Comparison of ENCODE assay signal across 8 mouse cellular contexts in the genomic region with DNA sequence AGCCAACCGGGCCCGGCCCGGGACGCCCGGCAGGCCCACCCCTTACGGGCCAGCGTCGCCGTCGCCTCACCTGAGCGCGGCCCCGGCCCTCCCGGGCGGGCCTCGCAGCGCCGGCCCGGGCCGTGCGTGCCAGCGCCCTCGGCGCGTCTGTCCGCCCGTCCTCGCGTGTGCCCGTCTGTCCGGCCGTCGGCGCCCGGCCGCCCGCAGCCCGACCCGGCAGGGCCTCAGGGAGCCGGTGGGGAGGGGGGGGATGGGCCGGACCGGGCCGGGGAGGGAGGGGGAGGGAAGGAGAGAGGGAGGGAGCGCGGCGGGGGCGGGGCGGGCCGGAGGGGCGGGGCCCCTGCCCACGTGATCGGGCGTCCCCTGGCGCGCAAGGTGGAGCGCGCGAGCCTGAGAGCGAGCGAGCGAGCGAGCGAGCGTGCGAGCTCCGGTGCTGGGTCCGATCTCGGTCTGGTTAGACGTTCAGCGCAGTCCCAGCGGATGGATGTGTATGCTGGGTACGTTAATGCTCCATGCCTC. TPM values are rescaled to one million over a fixed set of nuclear protein-coding genes. Genes with fewer than 3 reads are reported as not detected.
DNase-seq lines count a peak whose midpoint lies in the region; ATAC-seq and TF ChIP-seq lines count a peak whose summit lies in the region.

TSS of gene Ncoa6 (minus strand) at position 325 of the 519 bp plus-strand sequence.

- H3K4me2 ChIP-seq in embryonic facial prominence, embryonic 15.5 days (replicated peaks): peak within 1 kb of the TSS; percentile 56
- H3K4me2 ChIP-seq in heart, embryonic 11.5 days: peak within 1 kb of the TSS; percentile 88
- peak within 1 kb of the TSS; percentile 76 for H3K4me2 ChIP-seq in kidney, embryonic 15.5 days
- H3K4me2 ChIP-seq in liver, embryonic 13.5 days: peak within 1 kb of the TSS; percentile 93
- H3K4me2 ChIP-seq in stomach, embryonic 15.5 days: peak within 1 kb of the TSS; percentile 74

- no peak for TF ChIP-seq CTCF in bone marrow macrophage, adult 2 months (IDR thresholded peaks at IDR 0.05; ENCODE audit: low read depth, low read length)

- WGBS in embryonic facial prominence, embryonic 15.5 days: 1% methylated on average over 53 of the region's 72 CpGs
- WGBS in heart, embryonic 11.5 days (ENCODE audit: insufficient replicate concordance): under 1% methylated on average over 37 of the region's 72 CpGs
- WGBS in kidney, embryonic 15.5 days: 2% methylated on average over 48 of the region's 72 CpGs
- WGBS in liver, embryonic 13.5 days (ENCODE audit: insufficient replicate concordance): 1% methylated on average over 53 of the region's 72 CpGs
- 0% methylated on average over 58 of the region's 72 CpGs for WGBS in stomach, embryonic 15.5 days

- peak within 1 kb of the TSS; percentile 94 for H3K9ac ChIP-seq in embryonic facial prominence, embryonic 15.5 days
- peak within 1 kb of the TSS; percentile 95 for H3K9ac ChIP-seq in heart, embryonic 11.5 days (ENCODE audit: low read depth, low read length)
- H3K9ac ChIP-seq in kidney, embryonic 15.5 days: peak within 1 kb of the TSS; percentile 94
- H3K9ac ChIP-seq in liver, embryonic 13.5 days: peak within 1 kb of the TSS; percentile 94
- H3K9ac ChIP-seq in stomach, embryonic 15.5 days: peak within 1 kb of the TSS; percentile 98

- H3K4me3 ChIP-seq in bone marrow macrophage, adult 2 months (ENCODE audit: insufficient read depth, low read length): peak within 1 kb of the TSS; percentile 97
- H3K4me3 ChIP-seq in embryonic facial prominence, embryonic 15.5 days (replicated peaks): peak within 1 kb of the TSS; percentile 72
- H3K4me3 ChIP-seq in heart, embryonic 11.5 days (ENCODE audit: low read depth, low read length): peak within 1 kb of the TSS; percentile 97
- H3K4me3 ChIP-seq in kidney, embryonic 15.5 days (replicated peaks): peak within 1 kb of the TSS; percentile 95
- peak within 1 kb of the TSS; percentile 95 for H3K4me3 ChIP-seq in liver, embryonic 13.5 days (replicated peaks)
- H3K4me3 ChIP-seq in stomach, embryonic 15.5 days (replicated peaks): peak within 1 kb of the TSS; percentile 92

- H3K36me3 ChIP-seq in embryonic facial prominence, embryonic 15.5 days: no peaks in the 10 kb centered on the region
- H3K36me3 ChIP-seq in heart, embryonic 11.5 days (ENCODE audit: control insufficient read depth, insufficient read depth, low read length): no peaks in the 10 kb centered on the region
- no peaks in the 10 kb centered on the region for H3K36me3 ChIP-seq in kidney, embryonic 15.5 days
- no peaks in the 10 kb centered on the region for H3K36me3 ChIP-seq in liver, embryonic 13.5 days
- no peaks in the 10 kb centered on the region for H3K36me3 ChIP-seq in stomach, embryonic 15.5 days

- no peaks in the 10 kb centered on the region for H3K27me3 ChIP-seq in embryonic facial prominence, embryonic 15.5 days
- H3K27me3 ChIP-seq in heart, embryonic 11.5 days (ENCODE audit: control insufficient read depth, insufficient read depth, low read length): no peaks in the 10 kb centered on the region
- no peaks in the 10 kb centered on the region for H3K27me3 ChIP-seq in kidney, embryonic 15.5 days
- H3K27me3 ChIP-seq in liver, embryonic 13.5 days: peaks cover 10% of the 10 kb centered on the region; the same call in 1 of the 2 replicates
- H3K27me3 ChIP-seq in stomach, embryonic 15.5 days (replicated peaks): no peaks in the 10 kb centered on the region

- ATAC-seq in embryonic facial prominence, embryonic 15.5 days (ENCODE audit: insufficient number of reproducible peaks, low FRiP score, low TSS enrichment, low read depth): peak; percentile 87
- ATAC-seq in heart, embryonic 11.5 days (replicated peaks; ENCODE audit: insufficient number of reproducible peaks, low FRiP score, low TSS enrichment): peak; percentile 71
- ATAC-seq in kidney, embryonic 15.5 days (replicated peaks; ENCODE audit: low FRiP score): peak; percentile 88
- peak; percentile 85 for ATAC-seq in liver, embryonic 13.5 days (ENCODE audit: low read depth)
- peak; percentile 84 for ATAC-seq in stomach, embryonic 15.5 days (ENCODE audit: insufficient read depth, low FRiP score, low read depth)

- peak; percentile 85 for DNase-seq in CD4-positive helper T cell, adult 2 months (ENCODE audit: low read depth, low spot score)
- DNase-seq in liver, embryonic 13.5 days: peak; percentile 45
- peak; percentile 85 for DNase-seq in neural tube, embryonic 10.5 days (ENCODE audit: extremely low spot score, low spot score)

- TF ChIP-seq POLR2A in bone marrow macrophage, adult 2 months (IDR thresholded peaks at IDR 0.05; ENCODE audit: borderline replicate concordance, low read depth, low read length): no peak

- H3K27ac ChIP-seq in bone marrow macrophage, adult 2 months (ENCODE audit: insufficient read depth, low read depth, low read length): peak within 1 kb of the TSS; percentile 75
- H3K27ac ChIP-seq in embryonic facial prominence, embryonic 15.5 days (replicated peaks): peak within 1 kb of the TSS; percentile 91
- H3K27ac ChIP-seq in heart, embryonic 11.5 days (ENCODE audit: low read depth, low read length): peak within 1 kb of the TSS; percentile 93
- peak within 1 kb of the TSS; percentile 88 for H3K27ac ChIP-seq in kidney, embryonic 15.5 days
- H3K27ac ChIP-seq in liver, embryonic 13.5 days: peak within 1 kb of the TSS; percentile 85
- peak within 1 kb of the TSS; percentile 90 for H3K27ac ChIP-seq in stomach, embryonic 15.5 days

- no peaks in the 10 kb centered on the region for H3K9me3 ChIP-seq in embryonic facial prominence, embryonic 15.5 days (replicated peaks)
- H3K9me3 ChIP-seq in heart, embryonic 11.5 days (replicated peaks; ENCODE audit: control insufficient read depth, low read length): no peaks in the 10 kb centered on the region
- no peaks in the 10 kb centered on the region for H3K9me3 ChIP-seq in kidney, embryonic 15.5 days (replicated peaks)
- H3K9me3 ChIP-seq in liver, embryonic 13.5 days (replicated peaks): no peaks in the 10 kb centered on the region
- no peaks in the 10 kb centered on the region for H3K9me3 ChIP-seq in stomach, embryonic 15.5 days

- peaks cover 12% of the 10 kb centered on the region for H3K4me1 ChIP-seq in bone marrow macrophage, adult 2 months (ENCODE audit: control insufficient read depth, insufficient read depth, low read length)
- peaks cover 19% of the 10 kb centered on the region for H3K4me1 ChIP-seq in embryonic facial prominence, embryonic 15.5 days
- H3K4me1 ChIP-seq in heart, embryonic 11.5 days (ENCODE audit: control insufficient read depth, insufficient read depth, low read length): peaks cover 11% of the 10 kb centered on the region; the same call in 1 of the 2 replicates
- H3K4me1 ChIP-seq in kidney, embryonic 15.5 days: peaks cover 18% of the 10 kb centered on the region
- H3K4me1 ChIP-seq in liver, embryonic 13.5 days (replicated peaks): peaks cover 45% of the 10 kb centered on the region
- H3K4me1 ChIP-seq in stomach, embryonic 15.5 days: peaks cover 6% of the 10 kb centered on the region; the same call in 1 of the 2 replicates

RNA-seq across cellular contexts. Expression of gene Ncoa6, which starts in this region (rescaled TPM):
- 38.7 and 39.1 TPM in 2 replicates for polyA plus RNA-seq in bone marrow macrophage, adult 2 months (2012; ENCODE audit: insufficient read depth, insufficient read length, missing spikeins)
- polyA plus RNA-seq in embryonic facial prominence, embryonic 15.5 days (2015; fragmentation: Nextera tagmentation; extraction: Ambion mirVana): 16.9 and 19.9 TPM in 2 replicates
- polyA plus RNA-seq in heart, embryonic 11.5 days (2014; fragmentation: Nextera tagmentation; extraction: Ambion mirVana): 18.5 and 24.5 TPM in 2 replicates
- 18.0 and 19.3 TPM in 2 replicates for polyA plus RNA-seq in kidney, embryonic 15.5 days (2015; fragmentation: Nextera tagmentation; extraction: Ambion mirVana)
- polyA plus RNA-seq in liver, embryonic 13.5 days (2015; fragmentation: Nextera tagmentation; extraction: Ambion mirVana): 5.3 and 8.1 TPM in 2 replicates
- polyA plus RNA-seq in stomach, embryonic 15.5 days (2015; fragmentation: Nextera tagmentation; extraction: Ambion mirVana): 15.1 and 17.8 TPM in 2 replicates

Comparison
In these comparisons a context has a peak if more than half of its experiments do, and no peak if none do; other contexts are left out.
1. Peak in every context shown above with its lines: DNase-seq, ATAC-seq, H3K4me3 ChIP-seq and H3K27ac ChIP-seq.